Mouse (Mus musculus): ENCODE measurements around the gene Gm20518.

The Gm20518 gene

GRCm38 (mm10) chr16:17893923-17894322 lies 2.5 kb upstream of the Gm20518 start, which contains the start of gene Tssk1:
Tssk1 (plus strand) TSS chr16:17894223.
- no peak for DNase-seq

- DNase-seq = peak; percentile 91 to 92
These were observed 1.1 kb upstream of the Gm20518 start for GRCm38 (mm10) chr16:17892606-17893005.

DNA sequence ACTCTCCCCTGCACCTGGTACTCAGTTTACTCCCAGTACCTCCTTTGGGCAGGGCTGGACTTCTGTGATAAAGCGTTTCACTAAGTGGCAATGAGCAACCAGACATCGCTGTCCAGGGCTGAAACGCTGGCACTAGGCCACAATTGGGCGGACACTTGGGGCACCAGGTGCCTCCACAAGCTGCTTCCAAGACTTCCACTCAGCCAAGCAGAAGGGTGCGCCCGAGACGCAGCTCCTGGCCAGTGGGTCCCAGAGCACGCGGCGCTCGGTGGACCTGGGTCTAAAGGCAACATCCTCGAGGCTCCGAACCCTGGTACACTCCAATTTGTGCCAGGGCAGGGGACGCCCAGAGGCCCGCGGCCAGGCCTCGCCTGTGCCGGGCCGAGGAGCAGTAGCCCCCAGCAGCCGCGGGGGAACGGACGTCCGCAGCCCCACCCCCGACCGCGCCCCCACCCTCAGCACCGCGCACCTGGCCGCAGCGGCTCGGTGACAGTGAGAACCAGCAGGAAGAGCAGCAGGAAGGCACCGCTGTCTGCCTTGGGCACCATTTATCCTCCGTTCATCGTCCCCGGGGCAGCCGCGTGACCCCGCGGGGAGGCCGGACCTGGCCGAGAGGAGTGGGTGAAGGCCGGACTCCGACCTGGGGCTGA lies 429 bp downstream of the Gm20518 start:
- DNase-seq = peak; percentile 94 to 95

GRCm38 (mm10) chr16:17890342-17890727 lies 1.1 kb downstream of the Gm20518 start:
- no peak for DNase-seq

DNA sequence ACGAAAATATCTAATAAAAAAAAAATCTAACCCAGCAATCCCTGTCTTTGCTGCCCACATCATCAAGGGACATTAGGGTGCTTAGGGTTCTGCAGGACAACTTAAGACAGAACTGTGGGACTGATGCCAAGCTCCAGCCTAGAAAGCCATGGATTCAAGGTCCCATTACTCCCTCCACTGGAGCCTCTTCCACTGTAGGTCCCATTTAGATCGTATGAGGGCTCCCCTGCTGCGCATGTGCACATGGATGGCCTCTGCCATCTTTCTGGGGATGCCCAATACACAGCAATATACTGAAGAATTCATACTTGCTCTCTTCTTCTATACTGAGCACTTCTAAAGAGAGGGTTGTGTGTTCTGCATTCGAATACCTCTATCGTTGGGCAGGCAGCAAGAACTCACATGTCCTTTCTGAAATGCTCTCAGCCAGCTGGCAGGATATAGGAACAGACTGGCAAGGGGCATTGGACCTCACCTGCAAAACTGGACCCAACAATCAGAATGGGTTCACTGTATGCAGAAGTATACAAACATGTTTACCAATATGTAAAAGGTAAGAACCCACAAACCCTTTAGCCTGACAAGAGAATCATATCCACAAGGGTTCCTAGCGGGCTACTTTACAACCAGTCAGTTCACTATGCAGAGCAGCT lies 1.7 kb downstream of the Gm20518 start:
- DNase-seq = no peak

GRCm38 (mm10) chr16:17884116-17884515 lies 7.4 kb downstream of the Gm20518 start:
- DNase-seq = peak in 1 of 2 experiments; percentile 12

DNA sequence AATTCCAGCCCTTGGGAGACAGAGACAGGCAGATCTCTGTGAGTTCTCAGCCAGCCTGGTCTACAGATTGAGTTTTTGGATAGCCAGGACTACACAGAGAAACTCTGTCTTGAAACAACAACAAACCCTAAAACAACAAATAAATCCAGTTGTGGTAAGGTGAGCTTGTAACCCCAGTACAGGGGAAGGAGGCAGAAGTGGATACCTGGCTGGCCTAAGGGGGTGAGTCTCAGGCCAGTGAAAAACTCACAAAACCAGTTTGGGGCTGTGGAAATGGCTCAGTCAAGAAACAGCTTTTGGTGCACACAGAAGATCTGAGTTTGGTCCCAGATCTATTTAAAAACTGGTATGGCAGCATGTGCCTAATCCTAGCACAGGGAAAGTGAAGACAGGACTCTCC lies 9.3 kb downstream of the Gm20518 start:
- peak in 1 of 2 experiments; percentile 13 for DNase-seq

GRCm38 (mm10) chr16:17879571-17879970 lies 11.9 kb downstream of the Gm20518 start:
- DNase-seq = no peak

- no peak for DNase-seq
These were observed 15.4 kb downstream of the Gm20518 start for GRCm38 (mm10) chr16:17876096-17876495.

- peak; percentile 17 to 30 for DNase-seq
These were observed 16.3 kb downstream of the Gm20518 start for GRCm38 (mm10) chr16:17875174-17875573.

DNA sequence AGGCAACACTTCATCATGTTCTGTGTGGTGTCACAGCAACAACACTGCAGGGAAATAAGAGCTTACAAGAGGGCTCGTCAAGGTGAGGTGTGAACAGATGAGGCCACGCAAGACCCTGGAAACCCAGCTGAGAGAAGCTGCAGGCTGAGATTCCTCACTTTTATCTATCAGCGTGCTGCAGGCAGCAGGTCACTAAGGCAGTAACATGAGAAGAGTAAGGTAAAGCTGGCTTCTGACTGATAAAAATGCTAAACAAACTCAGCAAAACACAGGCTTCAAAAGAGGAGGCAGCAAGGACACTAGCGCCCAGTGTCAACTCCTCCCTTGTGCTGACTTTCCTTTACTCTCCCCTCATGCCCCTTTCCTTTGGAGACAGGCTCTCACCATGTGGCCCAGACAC lies 18.5 kb downstream of the Gm20518 start:
- no peak for DNase-seq

DNA sequence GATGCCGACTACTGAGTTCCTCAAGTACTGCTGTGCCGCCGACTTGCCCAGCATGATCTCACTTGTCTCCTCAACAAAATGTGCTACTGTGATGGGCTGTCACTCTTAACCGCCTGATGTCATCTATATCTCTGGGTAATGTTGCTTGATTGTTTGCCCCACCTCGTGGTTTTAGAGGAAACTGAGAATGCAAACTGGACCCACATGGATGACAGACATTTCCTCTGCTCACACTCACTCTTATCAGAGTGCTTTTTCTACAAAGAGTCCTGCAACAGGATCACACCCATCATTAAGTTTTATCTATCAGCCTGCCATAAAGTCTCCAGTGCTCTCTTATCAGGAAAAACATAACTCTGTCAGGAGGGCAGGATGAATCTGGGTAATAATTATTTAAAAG lies 20.2 kb downstream of the Gm20518 start:
- DNase-seq = no peak

GRCm38 (mm10) chr16:17865770-17866169 lies 25.7 kb downstream of the Gm20518 start:
- peak; percentile 55 to 64 for DNase-seq

DNA sequence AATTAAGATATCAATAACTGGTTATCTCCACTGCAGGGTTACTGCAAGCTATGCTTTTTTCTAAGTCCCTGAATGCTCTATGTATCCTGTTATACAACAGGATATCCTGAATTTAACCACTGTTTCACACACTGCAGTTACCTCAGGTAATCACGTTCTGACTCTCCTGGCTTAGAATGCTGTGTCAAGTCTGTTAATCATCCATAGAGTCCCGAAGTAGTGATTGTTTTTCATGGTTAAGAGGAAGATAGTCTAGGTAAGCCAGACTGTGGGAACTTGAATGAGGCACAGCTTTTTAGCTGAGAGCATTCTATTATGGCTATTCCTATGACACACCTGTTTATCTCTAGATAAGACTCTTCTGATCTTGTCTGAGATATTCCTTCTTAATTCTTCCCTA lies 26.2 kb downstream of the Gm20518 start:
- peak in 1 of 2 experiments; percentile 50 for DNase-seq

- DNase-seq = peak; percentile 30 to 58
These were observed 32.9 kb downstream of the Gm20518 start for GRCm38 (mm10) chr16:17858592-17858991.

GRCm38 (mm10) chr16:17857157-17857556 lies 34.3 kb downstream of the Gm20518 start:
- no peak for DNase-seq

- no peak for DNase-seq
These were observed 38.2 kb downstream of the Gm20518 start for GRCm38 (mm10) chr16:17853263-17853662.

GRCm38 (mm10) chr16:17851860-17852259 lies 39.6 kb downstream of the Gm20518 start:
- no peak for DNase-seq

GRCm38 (mm10) chr16:17851331-17851730 lies 40.1 kb downstream of the Gm20518 start:
- DNase-seq = no peak

DNA sequence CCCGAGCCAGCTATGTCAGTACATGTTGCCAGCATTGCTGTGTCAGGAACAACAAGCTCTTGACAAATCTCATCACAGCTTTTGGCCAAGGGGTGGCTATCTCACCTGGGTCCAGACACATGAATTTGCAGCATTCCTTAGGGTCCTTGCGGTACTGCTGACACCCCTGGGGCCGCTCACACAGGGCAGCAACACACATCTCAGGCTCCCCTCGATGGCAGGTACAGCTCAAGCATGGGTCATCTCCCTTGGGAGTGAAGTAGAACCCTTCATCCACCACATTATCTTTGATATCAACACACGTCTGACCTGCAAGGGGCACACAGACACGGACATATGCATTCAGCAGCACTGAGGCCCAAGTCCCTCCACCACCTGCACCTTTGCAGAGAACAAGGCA lies 42.0 kb downstream of the Gm20518 start:
- no peak for DNase-seq

- peak; percentile 48 to 55 for DNase-seq
These were observed 42.5 kb downstream of the Gm20518 start for GRCm38 (mm10) chr16:17848928-17849327.

GRCm38 (mm10) chr16:17848431-17848830 lies 43.0 kb downstream of the Gm20518 start:
- no peak for DNase-seq

- no peak for DNase-seq
These were observed 47.6 kb downstream of the Gm20518 start for GRCm38 (mm10) chr16:17843701-17844365.

- DNase-seq = no peak
These were observed 49.0 kb downstream of the Gm20518 start for GRCm38 (mm10) chr16:17842437-17842836.

All from kidney, postnatal 36 days (tissue).